Mouse (Mus musculus) spleen, adult 2 months (tissue): ENCODE data around the gene 4930404H24Rik.

Experiments used
- CTCF ChIP-seq: fragments of 200-500 bp; IDR thresholded peaks from 2 replicates; pipeline ENCODE4 v1.5.1; 2011; ENCODE audit warnings: mild to moderate bottlenecking, inconsistent platforms; ENCODE audit not compliant: insufficient read depth, insufficient read length, insufficient replicate concordance; ENCODE audit errors: extremely low read depth
- POLR2A ChIP-seq: fragments of 200-500 bp; IDR thresholded peaks from 2 replicates; pipeline ENCODE4 v1.6.1; 2011; ENCODE audit warnings: low read depth, low read length, inconsistent platforms

- TF ChIP-seq CTCF: no peak
- TF ChIP-seq POLR2A: no peak
Observed at GRCm38 (mm10) chr2:153526850-153527530, 34.4 kb downstream of the 4930404H24Rik start.
